Mouse (Mus musculus): ENCODE measurements around the gene Mapk8ip1.
A peak's percentile ranks its signal among the peaks of the same experiment; 100 is the strongest.

Gene Mapk8ip1

DNA sequence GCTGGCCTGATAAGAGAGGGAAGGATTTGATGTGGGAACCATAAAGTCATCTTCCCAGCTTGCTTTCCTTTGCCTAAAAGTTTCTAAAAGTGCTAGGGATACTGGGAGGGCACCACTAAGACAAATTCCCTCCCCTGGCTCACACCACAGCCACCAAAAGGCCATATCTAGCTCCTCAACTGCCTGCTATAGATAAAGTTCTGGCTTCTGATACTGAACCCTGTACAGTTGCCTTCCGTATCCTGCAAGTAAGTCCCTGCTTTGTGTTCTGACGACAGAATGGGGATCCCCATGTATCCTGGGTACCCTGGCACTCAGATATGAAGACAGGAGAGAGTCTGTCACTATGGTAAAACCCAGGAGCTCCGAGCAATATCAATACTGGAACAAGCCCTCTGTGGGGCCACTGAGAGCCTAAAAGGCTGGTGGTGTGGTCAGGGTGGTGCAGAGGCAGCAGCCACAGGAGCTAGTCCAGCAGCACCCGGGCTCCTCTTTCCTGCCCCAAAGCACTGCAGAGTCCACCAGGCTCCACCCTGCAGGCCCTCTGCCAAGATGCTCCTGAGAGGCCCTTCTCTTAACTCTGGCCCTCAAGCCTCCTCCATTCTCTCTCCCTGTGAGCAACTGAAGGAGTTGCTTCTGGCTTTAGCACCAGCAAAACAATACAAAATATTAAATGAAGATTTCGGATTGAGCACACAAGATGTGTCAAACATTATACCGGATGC lies 10.7 kb downstream of the Mapk8ip1 start:
- DNase-seq (ENCODE audit: low spot score) = no peak

DNA sequence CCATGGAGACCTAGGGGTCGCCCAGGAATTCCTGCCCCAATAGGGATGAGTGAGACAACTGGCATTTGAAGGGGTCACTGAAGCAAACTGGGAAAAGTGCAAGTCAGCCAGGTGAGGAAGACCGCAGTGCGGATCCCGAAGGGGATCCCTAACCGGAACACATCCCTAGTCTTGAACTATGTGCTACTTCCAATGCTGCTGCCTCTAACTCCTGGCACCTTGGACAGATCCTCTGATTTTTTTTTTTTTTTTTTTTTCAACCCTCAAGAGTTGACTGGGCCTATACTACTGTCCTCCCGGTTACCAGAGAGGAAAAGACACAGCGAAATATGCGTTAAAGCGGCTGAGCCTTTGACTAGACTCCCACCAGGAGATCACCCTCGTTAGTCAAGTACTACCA lies 11.4 kb downstream of the Mapk8ip1 start:
- DNase-seq (ENCODE audit: low spot score) = no peak

DNA sequence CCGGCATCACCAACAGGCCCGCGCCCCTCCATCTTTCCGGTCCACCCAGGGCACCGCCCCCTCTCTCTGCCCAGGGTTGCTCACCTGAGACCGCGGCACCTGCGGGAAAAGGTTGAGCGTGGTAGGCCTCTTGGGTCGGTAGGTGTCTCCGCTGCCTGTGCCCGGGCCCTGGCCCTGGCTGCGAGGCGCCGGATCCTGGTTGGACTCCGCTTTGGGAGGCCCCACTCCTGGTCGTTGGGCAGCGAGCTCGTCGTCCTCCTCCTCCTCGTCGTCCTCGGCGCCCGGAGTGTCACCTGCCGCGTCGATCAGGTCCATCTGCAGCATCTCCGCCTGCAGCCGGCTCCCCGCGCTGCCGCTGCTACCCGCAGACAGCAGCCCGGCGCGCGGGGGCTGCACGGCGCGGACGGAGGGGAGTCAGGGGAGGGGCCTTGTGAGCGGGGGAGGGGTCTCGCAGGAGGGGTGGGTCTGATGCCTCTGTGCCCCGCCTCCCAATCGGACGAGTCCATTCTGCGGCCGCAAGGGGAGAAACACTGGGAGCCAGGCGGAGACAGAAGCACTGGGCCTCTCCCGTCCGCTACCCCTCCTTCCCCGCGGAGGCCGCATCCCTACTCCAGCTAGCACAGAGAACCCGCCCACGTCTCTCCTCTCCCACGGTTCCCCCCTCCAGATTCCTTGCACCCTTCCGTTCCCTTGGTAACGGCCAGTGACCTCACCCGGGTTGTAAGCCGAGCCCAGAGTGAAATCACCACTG lies 12.0 kb downstream of the Mapk8ip1 start:
- DNase-seq (ENCODE audit: low spot score) = peak; percentile 91

DNA sequence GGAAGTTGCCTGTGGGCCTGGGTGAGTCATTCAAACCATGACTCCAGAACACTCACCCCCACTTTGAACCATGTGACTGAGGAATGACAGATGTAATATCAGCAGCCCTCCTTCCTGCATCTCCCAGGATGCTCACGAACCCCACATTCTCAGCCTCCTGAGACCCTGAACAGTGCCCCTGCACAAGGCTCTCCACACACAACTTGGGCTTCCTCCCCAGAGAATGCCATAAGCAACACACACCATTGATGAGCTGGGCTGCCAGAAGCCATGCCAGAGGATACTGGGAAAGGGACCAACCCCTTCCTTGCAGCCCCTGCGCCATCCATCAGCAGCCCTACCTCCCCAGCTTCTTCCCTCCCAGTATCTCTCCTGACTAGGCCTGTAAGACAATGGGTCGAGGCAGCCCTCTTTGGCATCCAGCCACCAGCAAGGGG lies 13.0 kb downstream of the Mapk8ip1 start:
- no peak for DNase-seq (ENCODE audit: low spot score)

- no peak for DNase-seq (ENCODE audit: low spot score)
Observed at GRCm38 (mm10) chr2:92387646-92388045, 13.4 kb downstream of the Mapk8ip1 start.

- no peak for DNase-seq (ENCODE audit: low spot score)
Observed at GRCm38 (mm10) chr2:92386821-92387570, 14.1 kb downstream of the Mapk8ip1 start.

DNA sequence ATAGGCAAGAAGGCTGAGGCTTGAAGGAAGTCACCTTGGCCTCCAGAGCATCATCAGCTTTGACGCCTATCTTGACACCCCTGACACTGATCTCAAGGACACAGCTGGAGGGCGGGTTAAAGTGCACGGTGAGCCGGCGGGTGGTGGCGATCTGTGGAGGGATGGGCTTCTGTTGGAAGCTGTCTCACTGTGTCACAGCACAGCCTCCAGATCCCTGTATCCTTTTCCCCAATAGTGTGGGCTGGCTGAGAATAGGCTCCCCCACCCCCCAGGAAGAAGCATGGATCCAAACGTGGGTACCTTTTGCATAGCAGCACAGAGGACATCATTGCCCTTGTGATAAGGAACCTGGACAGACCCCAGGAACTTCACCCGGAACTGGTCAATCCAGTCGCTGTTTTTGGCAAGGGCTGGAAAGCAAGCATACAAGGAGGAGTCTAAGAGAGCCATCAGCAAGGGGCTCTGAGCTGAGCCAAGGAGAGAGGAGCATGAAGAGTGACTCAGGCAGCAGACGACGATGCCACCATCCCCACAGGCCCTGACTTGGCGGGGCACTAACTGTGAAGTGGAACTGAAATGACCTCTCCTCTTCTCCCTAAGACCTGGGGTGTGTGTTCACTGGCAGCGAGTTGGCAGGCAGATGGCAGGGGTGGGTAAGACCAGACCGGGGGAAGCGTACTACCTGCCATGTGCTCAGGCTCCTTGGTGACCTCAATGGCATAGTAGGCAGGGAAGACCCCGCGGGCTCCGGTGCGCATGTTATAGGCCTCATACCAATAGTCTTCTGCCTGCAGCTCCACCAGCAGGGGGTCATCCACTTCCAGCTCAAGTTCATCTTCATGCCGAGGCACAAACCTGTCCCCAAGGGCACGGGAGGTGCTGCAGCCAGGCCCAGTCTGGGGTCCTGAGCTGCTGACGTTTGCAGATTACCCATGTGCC lies 15.7 kb downstream of the Mapk8ip1 start:
- DNase-seq (ENCODE audit: low spot score) = no peak

DNA sequence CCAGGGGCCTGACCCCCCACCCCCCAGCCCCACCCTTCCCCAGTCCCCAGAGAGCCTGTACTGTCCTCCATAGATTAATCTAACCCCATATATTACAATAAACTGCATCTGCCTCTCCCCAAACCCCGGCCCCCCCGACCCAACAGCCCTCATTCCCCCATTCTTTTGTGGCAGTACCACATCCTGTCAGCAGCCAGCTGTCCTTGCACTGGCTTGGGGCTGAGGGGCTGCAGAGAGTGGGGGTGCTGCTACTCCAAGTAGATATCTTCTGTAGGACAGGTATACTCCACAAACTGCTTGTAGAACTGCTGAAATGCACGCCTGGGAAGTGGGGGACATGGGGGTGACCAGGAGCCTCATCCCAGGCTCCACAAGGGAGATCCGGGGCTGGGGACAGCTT lies 17.0 kb downstream of the Mapk8ip1 start:
- no peak for DNase-seq (ENCODE audit: low spot score)

- no peak for DNase-seq (ENCODE audit: low spot score)
Observed at GRCm38 (mm10) chr2:92382759-92383158, 18.3 kb downstream of the Mapk8ip1 start.

DNA sequence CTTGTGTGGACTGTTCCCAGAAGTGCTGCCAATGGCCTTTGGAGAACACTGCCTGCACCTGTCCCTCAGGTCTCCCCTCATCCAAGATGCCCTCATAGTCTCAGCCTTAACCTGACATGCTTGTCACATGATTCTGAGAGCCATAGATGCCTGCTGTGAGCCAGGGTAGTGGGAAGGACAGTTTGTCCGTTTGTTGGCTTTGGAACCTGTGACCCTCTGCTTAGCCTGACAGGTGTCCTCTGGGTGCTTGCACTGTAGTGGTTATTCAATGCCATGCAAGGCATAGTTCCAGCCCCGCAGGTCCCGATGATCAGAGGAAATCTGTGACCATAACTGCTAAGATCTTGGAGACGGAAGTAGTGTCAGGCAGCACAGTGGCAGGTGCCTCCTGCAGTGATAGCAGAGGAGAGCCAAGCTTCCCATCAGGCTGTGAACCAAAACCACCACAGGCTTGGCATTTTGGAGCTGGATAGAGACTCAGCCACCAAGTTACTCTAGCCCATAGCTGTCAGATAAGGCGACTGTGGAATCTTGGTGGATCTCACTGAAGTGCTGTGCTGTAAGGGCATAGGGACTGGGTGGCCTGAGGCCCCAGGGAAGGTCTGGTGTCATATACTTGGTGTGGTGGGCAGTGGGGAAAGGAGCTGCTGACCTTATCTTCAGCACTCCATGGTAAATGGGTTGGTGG lies 19.0 kb downstream of the Mapk8ip1 start, which contains the start of gene 1700029I15Rik:
TSS of gene 1700029I15Rik (plus strand) at position 638 of the 688 bp plus-strand sequence.
- no peak for DNase-seq (ENCODE audit: low spot score)

GRCm38 (mm10) chr2:92381161-92381560 lies 19.9 kb downstream of the Mapk8ip1 start:
- no peak for DNase-seq (ENCODE audit: low spot score)

DNA sequence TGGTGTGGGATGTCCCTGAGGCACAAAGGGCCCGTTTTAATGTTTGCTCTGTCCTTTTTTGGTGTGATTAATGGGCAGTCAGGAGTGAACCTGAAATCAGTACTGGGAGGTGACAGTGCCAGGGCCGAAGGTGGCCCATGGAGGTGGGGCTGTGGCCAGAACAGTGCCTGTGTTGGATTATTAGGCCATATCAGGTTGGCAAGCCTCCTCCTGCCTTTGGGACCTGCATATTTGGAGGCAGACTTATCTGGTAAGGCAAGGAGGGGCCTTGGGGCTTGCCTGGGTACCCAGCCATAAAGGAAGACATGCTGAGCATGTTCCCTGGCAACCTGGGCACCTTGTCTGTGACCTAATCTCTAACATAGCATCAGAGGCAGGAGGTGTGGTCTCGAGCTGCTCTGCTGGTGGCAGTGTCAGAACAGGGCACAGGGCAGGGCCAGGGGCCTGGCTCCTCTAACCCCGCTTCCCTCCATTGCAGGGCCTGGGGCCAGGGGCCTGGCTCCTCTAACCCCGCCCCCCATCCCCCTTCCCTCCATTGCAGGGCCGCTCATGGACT lies 20.5 kb downstream of the Mapk8ip1 start:
- DNase-seq (ENCODE audit: low spot score) = no peak

DNA sequence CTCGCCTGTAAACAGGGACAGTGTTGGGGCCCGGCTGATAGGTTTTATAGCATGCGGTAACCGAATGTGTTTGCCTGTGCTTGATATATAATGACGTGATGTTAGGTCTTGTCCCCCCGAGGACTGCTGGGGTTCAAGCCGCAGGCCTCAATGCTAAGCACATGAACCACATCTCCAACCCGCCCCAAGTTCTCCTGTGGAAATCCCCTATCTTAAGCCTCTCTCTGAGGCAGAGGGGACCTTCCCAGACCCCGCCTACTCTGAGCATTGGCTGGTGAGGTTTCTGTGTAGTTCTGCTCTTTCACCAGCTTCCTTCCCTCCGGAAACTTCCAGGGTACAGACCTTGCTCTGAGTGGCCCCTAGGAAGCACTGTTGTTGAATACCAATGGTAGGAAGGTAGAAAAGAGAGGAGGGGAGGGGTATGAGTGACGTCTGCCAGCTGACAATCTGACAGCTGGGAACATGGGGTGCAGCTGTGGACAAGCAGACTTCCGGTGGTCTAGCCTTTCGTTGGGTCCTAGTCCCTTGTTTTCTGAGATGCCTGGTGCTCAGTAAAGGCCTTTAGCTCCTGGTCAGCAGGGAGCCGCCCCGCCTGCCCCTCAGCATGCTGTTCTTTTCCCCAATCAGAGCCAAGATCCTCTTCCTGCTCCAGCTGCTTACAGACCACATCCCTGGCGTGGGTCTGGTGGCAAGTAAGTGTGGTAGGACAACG lies 21.1 kb downstream of the Mapk8ip1 start:
- DNase-seq (ENCODE audit: low spot score) = no peak

DNA sequence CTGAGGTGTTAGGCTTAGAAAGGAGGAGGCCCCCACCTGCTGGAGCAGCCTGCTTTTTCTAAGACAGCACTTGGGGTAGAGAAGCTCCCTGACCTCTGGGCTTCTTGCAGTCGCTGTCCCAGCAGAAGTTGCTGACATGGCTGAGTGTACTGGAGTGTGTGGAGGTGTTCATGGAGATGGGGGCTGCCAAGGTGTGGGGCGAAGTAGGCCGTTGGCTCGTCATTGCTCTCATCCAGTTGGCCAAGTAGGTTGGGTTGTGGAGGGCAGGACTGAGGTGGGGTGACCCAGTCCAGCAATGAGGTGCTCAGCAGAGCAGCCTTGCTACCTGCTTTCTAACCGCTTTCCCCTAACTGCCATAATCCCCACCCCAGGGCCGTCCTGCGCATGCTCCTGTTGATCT lies 23.7 kb downstream of the Mapk8ip1 start:
- DNase-seq (ENCODE audit: low spot score) = no peak

- DNase-seq (ENCODE audit: low spot score) = no peak
Observed at GRCm38 (mm10) chr2:92376300-92376699, 24.8 kb downstream of the Mapk8ip1 start.

- no peak for DNase-seq (ENCODE audit: low spot score)
Observed at GRCm38 (mm10) chr2:92375788-92376187, 25.3 kb downstream of the Mapk8ip1 start.

DNA sequence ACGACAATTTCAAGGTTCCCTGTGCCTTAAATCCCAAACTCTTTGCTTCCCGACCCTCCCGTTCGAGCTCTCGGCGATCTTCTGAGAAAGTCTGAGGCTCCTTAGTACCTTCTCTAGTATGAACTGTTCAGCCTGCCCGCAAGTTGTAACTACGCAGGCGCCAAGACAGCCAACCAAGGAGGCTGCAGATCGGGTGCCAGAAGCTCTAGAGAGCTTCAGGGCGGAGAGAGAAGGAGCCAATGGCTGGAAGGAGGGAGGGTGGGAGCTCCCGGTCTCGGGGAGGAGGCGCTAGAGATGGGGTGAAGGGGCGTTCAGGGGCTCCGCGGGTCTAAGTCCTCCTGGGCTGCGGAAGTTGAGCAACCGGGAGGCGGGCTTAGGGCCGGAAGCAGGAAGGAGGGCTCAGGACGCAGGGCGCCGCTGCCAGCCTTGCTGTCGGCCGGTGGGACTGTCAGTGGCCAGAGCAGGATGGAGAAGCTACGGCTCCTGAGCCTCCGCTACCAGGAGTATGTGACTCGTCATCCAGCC lies 25.9 kb downstream of the Mapk8ip1 start:
- DNase-seq (ENCODE audit: low spot score) = peak; percentile 91

DNA sequence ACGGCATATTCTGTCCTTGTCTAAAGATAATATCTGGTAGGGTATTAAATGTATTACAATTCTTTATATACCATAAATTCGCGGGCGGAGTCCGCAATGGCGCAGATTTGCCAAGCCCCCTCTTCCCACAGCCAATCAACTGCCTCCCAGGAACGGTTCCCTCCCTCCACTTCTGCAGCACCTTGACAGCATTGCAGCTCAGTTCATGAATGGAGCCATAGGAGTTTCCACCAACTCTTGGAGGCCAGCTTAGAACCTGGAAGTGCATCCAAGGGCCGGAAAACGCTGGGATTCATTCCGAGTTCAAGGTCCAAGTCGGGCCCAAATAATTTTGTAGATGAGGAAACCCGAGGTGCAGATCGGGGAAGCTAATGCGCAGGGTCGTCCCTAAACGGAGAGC lies 26.5 kb downstream of the Mapk8ip1 start, which contains the start of the genes Pex16 and Large2:
TSS of gene Pex16 (plus strand) at position 163 of the 400 bp plus-strand sequence.
TSS of gene Large2 (minus strand) at position 356 of the 400 bp plus-strand sequence.
- no peak for DNase-seq (ENCODE audit: low spot score)

- DNase-seq (ENCODE audit: low spot score) = no peak
Observed at GRCm38 (mm10) chr2:92373437-92373813, 27.6 kb downstream of the Mapk8ip1 start.

Data from testis, postnatal 10 days (tissue).